ENCODE assay signal across 8 mouse cellular contexts in the genomic region with DNA sequence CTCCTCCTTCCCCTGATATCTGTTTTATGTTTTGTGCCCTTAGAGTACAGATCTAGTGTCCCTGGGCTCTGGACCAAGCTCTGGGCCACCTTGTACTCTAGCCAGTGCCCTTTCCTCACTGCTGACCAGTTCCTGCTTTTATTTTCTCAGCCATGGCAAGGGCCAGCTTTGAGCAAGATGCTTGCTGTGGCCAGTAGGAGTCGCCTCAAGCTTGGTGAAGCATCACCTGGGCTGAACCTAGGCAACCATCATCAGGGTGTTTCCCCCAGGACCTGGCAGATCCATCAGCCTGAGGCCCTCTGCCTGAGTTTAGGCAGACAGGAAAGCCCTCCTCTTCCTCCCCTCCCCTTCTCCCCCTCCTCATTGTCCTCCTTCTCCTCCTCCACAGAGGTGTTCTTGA. TPM values are rescaled to one million over a fixed set of nuclear protein-coding genes. Genes with fewer than 3 reads are reported as not detected.
DNase-seq lines count a peak whose midpoint lies in the region; ATAC-seq and TF ChIP-seq lines count a peak whose summit lies in the region.

No protein-coding gene starts in this region.

- peak; percentile 23 for DNase-seq in MEL (ENCODE audit: low read depth, low spot score)
- peak; percentile 46 for DNase-seq in retina, embryonic 14.5 days (ENCODE audit: low spot score)
- no peak for DNase-seq in urinary bladder, postnatal 4 days (ENCODE audit: low spot score in 2 of 2)

- H3K4me1 ChIP-seq in intestine, postnatal 0 days (replicated peaks; ENCODE audit: control insufficient read depth, insufficient read depth, low read length): no peaks in the 10 kb centered on the region
- no peaks in the 10 kb centered on the region; the same call in 1 of the 2 replicates for H3K4me1 ChIP-seq in intestine, embryonic 15.5 days (replicated peaks)
- no peaks in the 10 kb centered on the region for H3K4me1 ChIP-seq in MEL (ENCODE audit: control insufficient read depth in 1 of 2, insufficient read depth in 2 of 2, low read length in 2 of 2)
- H3K4me1 ChIP-seq in forebrain, embryonic 16.5 days (replicated peaks; ENCODE audit: control insufficient read depth, insufficient read depth, low read length): no peaks in the 10 kb centered on the region
- 0 out of 2 replicates have a peak, but pooled peaks cover 3% of the 10 kb centered on the region for H3K4me1 ChIP-seq in limb, embryonic 13.5 days

- no peaks in the 10 kb centered on the region for H3K9me3 ChIP-seq in intestine, postnatal 0 days (ENCODE audit: control insufficient read depth)
- no peaks in the 10 kb centered on the region for H3K9me3 ChIP-seq in intestine, embryonic 15.5 days
- no peaks in the 10 kb centered on the region for H3K9me3 ChIP-seq in MEL (replicated peaks; ENCODE audit: insufficient read depth, low read length)
- no peaks in the 10 kb centered on the region for H3K9me3 ChIP-seq in forebrain, embryonic 16.5 days (ENCODE audit: control insufficient read depth, low read length)
- no peaks in the 10 kb centered on the region for H3K9me3 ChIP-seq in limb, embryonic 13.5 days

- peaks cover 48% of the 10 kb centered on the region for H3K36me3 ChIP-seq in intestine, postnatal 0 days (ENCODE audit: control insufficient read depth, insufficient read depth)
- peaks cover 36% of the 10 kb centered on the region for H3K36me3 ChIP-seq in intestine, embryonic 15.5 days
- H3K36me3 ChIP-seq in C2C12 (ENCODE audit: control insufficient read depth, insufficient read depth) (peaks cover 86% of the 10 kb centered on the region), MEL (ENCODE audit: control insufficient read depth in 1 of 2, insufficient read depth in 2 of 2, low read length in 2 of 2) (no peaks in the 10 kb centered on the region; a peak in 1 of 4 replicates)
- H3K36me3 ChIP-seq in forebrain, embryonic 16.5 days (ENCODE audit: control insufficient read depth, insufficient read depth): peaks cover 40% of the 10 kb centered on the region
- H3K36me3 ChIP-seq in limb, embryonic 13.5 days: peaks cover 79% of the 10 kb centered on the region

- no peak for TF ChIP-seq POLR2A in MEL (IDR thresholded peaks at IDR 0.05; ENCODE audit: control insufficient read depth in 1 of 2, insufficient read depth in 1 of 2, low read depth in 1 of 2, low read length in 2 of 2, poor library complexity in 1 of 2)

- H3K27me3 ChIP-seq in intestine, postnatal 0 days (replicated peaks; ENCODE audit: control insufficient read depth, insufficient read depth, low read length): no peaks in the 10 kb centered on the region
- no peaks in the 10 kb centered on the region for H3K27me3 ChIP-seq in intestine, embryonic 15.5 days (replicated peaks)
- H3K27me3 ChIP-seq in C2C12 (ENCODE audit: control insufficient read depth, insufficient read depth, insufficient read length) (no peaks in the 10 kb centered on the region), MEL (ENCODE audit: control insufficient read depth in 1 of 2, insufficient read depth in 2 of 2, low read length in 2 of 2) (no peaks in the 10 kb centered on the region)
- H3K27me3 ChIP-seq in forebrain, embryonic 16.5 days (replicated peaks; ENCODE audit: control insufficient read depth, insufficient read depth, low read length): no peaks in the 10 kb centered on the region
- no peaks in the 10 kb centered on the region for H3K27me3 ChIP-seq in limb, embryonic 13.5 days

- WGBS in intestine, postnatal 0 days: 21% methylated on average over 1 of the region's 1 CpGs
- 21% methylated on average over 1 of the region's 1 CpGs for WGBS in intestine, embryonic 15.5 days
- 7% methylated on average over 1 of the region's 1 CpGs for WGBS in forebrain, embryonic 16.5 days
- WGBS in limb, embryonic 13.5 days: 26% methylated on average over 1 of the region's 1 CpGs

- H3K79me2 ChIP-seq in C2C12 (ENCODE audit: control insufficient read depth, insufficient read depth) (no peaks in the 10 kb centered on the region), MEL (ENCODE audit: control insufficient read depth, insufficient read depth, low read length, poor library complexity) (no peaks in the 10 kb centered on the region)

- peak; percentile 47 for ATAC-seq in intestine, postnatal 0 days
- ATAC-seq in intestine, embryonic 15.5 days: no peak
- peak; percentile 34; the same call in 1 of the 2 replicates for ATAC-seq in forebrain, embryonic 16.5 days
- ATAC-seq in limb, embryonic 13.5 days (ENCODE audit: low FRiP score, low read depth): no peak

- TF ChIP-seq RAD21 in MEL (IDR thresholded peaks at IDR 0.05; ENCODE audit: low read depth, low read length): peak; percentile 33

- no peak overlapping the region for H3K4me2 ChIP-seq in intestine, postnatal 0 days (replicated peaks; ENCODE audit: low read depth)
- no peak overlapping the region for H3K4me2 ChIP-seq in intestine, embryonic 15.5 days (replicated peaks)
- no peak overlapping the region for H3K4me2 ChIP-seq in forebrain, embryonic 16.5 days (ENCODE audit: low read length)
- H3K4me2 ChIP-seq in limb, embryonic 13.5 days (replicated peaks): no peak overlapping the region

- TF ChIP-seq CTCF in intestine, postnatal 0 days (IDR thresholded peaks at IDR 0.05; ENCODE audit: low read depth): peak; percentile 74
- peak; percentile 59 for TF ChIP-seq CTCF in C2C12 (IDR thresholded peaks at IDR 0.05; ENCODE audit: control insufficient read depth, insufficient read depth, insufficient read length)
- TF ChIP-seq CTCF in MEL (IDR thresholded peaks at IDR 0.05 in 2 of 3, conservative IDR thresholded peaks at IDR 0.05 in 1 of 3; ENCODE audit: control insufficient read depth in 1 of 3, insufficient read depth in 1 of 3, low read depth in 2 of 3, low read length in 3 of 3, poor library complexity in 1 of 3, severe bottlenecking in 1 of 3): peak in 2 of 3 experiments; percentile 43 to 47; a peak in 4 of 6 replicates

- H3K9ac ChIP-seq in intestine, postnatal 0 days (ENCODE audit: low read depth, low read length): no peak overlapping the region
- H3K9ac ChIP-seq in intestine, embryonic 15.5 days: no peak overlapping the region
- H3K9ac ChIP-seq in MEL (ENCODE audit: control insufficient read depth, low read depth, low read length, poor library complexity, severe bottlenecking): no peak overlapping the region
- H3K9ac ChIP-seq in forebrain, embryonic 16.5 days (replicated peaks; ENCODE audit: low read depth, low read length): no peak overlapping the region
- 0 out of 2 replicates have a peak overlapping the region, but pooled peaks have one; percentile 25 for H3K9ac ChIP-seq in limb, embryonic 13.5 days

- no peak for TF ChIP-seq EP300 in MEL (IDR thresholded peaks at IDR 0.05; ENCODE audit: low read depth in 1 of 2, low read length in 2 of 2)

- H3K27ac ChIP-seq in intestine, postnatal 0 days (ENCODE audit: low read depth, low read length): no peak overlapping the region
- no peak overlapping the region for H3K27ac ChIP-seq in intestine, embryonic 15.5 days
- H3K27ac ChIP-seq in MEL (ENCODE audit: control insufficient read depth, low read depth, low read length): no peak overlapping the region
- 0 out of 2 replicates have a peak overlapping the region, but pooled peaks have one; percentile 17 for H3K27ac ChIP-seq in forebrain, embryonic 16.5 days (ENCODE audit: low read length)
- H3K27ac ChIP-seq in limb, embryonic 13.5 days: no peak overlapping the region

- H3ac ChIP-seq in C2C12 (ENCODE audit: control insufficient read depth, insufficient read length, low read depth): no peak overlapping the region

- no peaks in the 10 kb centered on the region for H3K79me3 ChIP-seq in C2C12 (ENCODE audit: low read depth)

- H3K4me3 ChIP-seq in intestine, postnatal 0 days (ENCODE audit: low read depth, low read length): no peak overlapping the region
- no peak overlapping the region for H3K4me3 ChIP-seq in intestine, embryonic 15.5 days (replicated peaks)
- no peak overlapping the region for H3K4me3 ChIP-seq in C2C12 (ENCODE audit: insufficient read depth, poor library complexity, severe bottlenecking)
- no peak overlapping the region for H3K4me3 ChIP-seq in MEL (ENCODE audit: control insufficient read depth in 1 of 2, insufficient read depth in 1 of 2, low read depth in 2 of 2, low read length in 2 of 2)
- H3K4me3 ChIP-seq in forebrain, embryonic 16.5 days (replicated peaks; ENCODE audit: low read length): no peak overlapping the region
- H3K4me3 ChIP-seq in limb, embryonic 13.5 days: no peak overlapping the region

RNA-seq across cellular contexts. Expression of a gene that starts 18.9 kb away (rescaled TPM):
- polyA plus RNA-seq in intestine, postnatal 0 days (2015; fragmentation: Nextera tagmentation; extraction: Ambion mirVana): 1.1 and 1.2 TPM in 2 replicates
- 3.4 and 4.5 TPM in 2 replicates for polyA plus RNA-seq in intestine, embryonic 15.5 days (2015; fragmentation: Nextera tagmentation; extraction: Ambion mirVana)
- polyA plus RNA-seq in C2C12 (2012; fragmentation: generic; extraction: Trizol): 56.7 TPM
- total RNA-seq in MEL (2012; rRNA removed): 4.3 and 5.2 TPM in 2 replicates
- 10 to 100 TPM in 1 of 2 experiments, not detected in 1; 10.6 TPM for polyA plus RNA-seq in MEL (2012; ENCODE audit: insufficient read depth in 1 of 2, insufficient read length in 2 of 2, low read depth in 1 of 2, low replicate concordance in 2 of 2, missing spikeins in 1 of 2)
- 8.9 and 9.9 TPM in 2 replicates for polyA plus RNA-seq in forebrain, embryonic 16.5 days (2015; fragmentation: Nextera tagmentation; extraction: Ambion mirVana)
- polyA plus RNA-seq in limb, embryonic 13.5 days (2015; fragmentation: Nextera tagmentation; extraction: Ambion mirVana): 5.5 and 7.8 TPM in 2 replicates

RNA-seq across cellular contexts. Expression of a gene that starts 32.8 kb away (rescaled TPM):
- polyA plus RNA-seq in intestine, postnatal 0 days (2015; fragmentation: Nextera tagmentation; extraction: Ambion mirVana): 15.0 and 15.3 TPM in 2 replicates
- 27.4 and 29.9 TPM in 2 replicates for polyA plus RNA-seq in intestine, embryonic 15.5 days (2015; fragmentation: Nextera tagmentation; extraction: Ambion mirVana)
- polyA plus RNA-seq in C2C12 (2012; fragmentation: generic; extraction: Trizol): 62.5 TPM
- total RNA-seq in MEL (2012; rRNA removed): 41.9 and 50.3 TPM in 2 replicates
- polyA plus RNA-seq in MEL (2012; ENCODE audit: insufficient read depth in 1 of 2, insufficient read length in 2 of 2, low read depth in 1 of 2, low replicate concordance in 2 of 2, missing spikeins in 1 of 2): 10 to 100 TPM in 1 of 2 experiments, not detected in 1; 92.2 TPM
- 55.7 and 56.5 TPM in 2 replicates for polyA plus RNA-seq in forebrain, embryonic 16.5 days (2015; fragmentation: Nextera tagmentation; extraction: Ambion mirVana)
- polyA plus RNA-seq in limb, embryonic 13.5 days (2015; fragmentation: Nextera tagmentation; extraction: Ambion mirVana): 37.1 and 40.8 TPM in 2 replicates

RNA-seq across cellular contexts. Expression of a gene that starts 35.7 kb away (rescaled TPM):
- 9.4 and 9.7 TPM in 2 replicates for polyA plus RNA-seq in intestine, postnatal 0 days (2015; fragmentation: Nextera tagmentation; extraction: Ambion mirVana)
- 18.7 and 19.4 TPM in 2 replicates for polyA plus RNA-seq in intestine, embryonic 15.5 days (2015; fragmentation: Nextera tagmentation; extraction: Ambion mirVana)
- polyA plus RNA-seq in C2C12 (2012; fragmentation: generic; extraction: Trizol) (37.0 TPM), MEL (2012; ENCODE audit: insufficient read depth in 1 of 2, insufficient read length in 2 of 2, low read depth in 1 of 2, low replicate concordance in 2 of 2, missing spikeins in 1 of 2) (10 to 100 TPM in 1 of 2 experiments, not detected in 1; 46.5 TPM)
- total RNA-seq in MEL (2012; rRNA removed): 37.8 and 47.2 TPM in 2 replicates
- 24.5 and 25.2 TPM in 2 replicates for polyA plus RNA-seq in forebrain, embryonic 16.5 days (2015; fragmentation: Nextera tagmentation; extraction: Ambion mirVana)
- 24.8 and 26.7 TPM in 2 replicates for polyA plus RNA-seq in limb, embryonic 13.5 days (2015; fragmentation: Nextera tagmentation; extraction: Ambion mirVana)

RNA-seq across cellular contexts. Expression of a gene that starts 52.8 kb away (rescaled TPM):
- 207 and 211 TPM in 2 replicates for polyA plus RNA-seq in intestine, postnatal 0 days (2015; fragmentation: Nextera tagmentation; extraction: Ambion mirVana)
- 261 and 272 TPM in 2 replicates for polyA plus RNA-seq in intestine, embryonic 15.5 days (2015; fragmentation: Nextera tagmentation; extraction: Ambion mirVana)
- 171 TPM for polyA plus RNA-seq in C2C12 (2012; fragmentation: generic; extraction: Trizol)
- total RNA-seq in MEL (2012; rRNA removed): 161 and 174 TPM in 2 replicates
- polyA plus RNA-seq in MEL (2012; ENCODE audit: insufficient read depth in 1 of 2, insufficient read length in 2 of 2, low read depth in 1 of 2, low replicate concordance in 2 of 2, missing spikeins in 1 of 2): 100 to 1,000 TPM; 281 to 829 TPM
- 249 and 262 TPM in 2 replicates for polyA plus RNA-seq in forebrain, embryonic 16.5 days (2015; fragmentation: Nextera tagmentation; extraction: Ambion mirVana)
- polyA plus RNA-seq in limb, embryonic 13.5 days (2015; fragmentation: Nextera tagmentation; extraction: Ambion mirVana): 221 and 226 TPM in 2 replicates

RNA-seq across cellular contexts. Expression of a gene that starts 54.2 kb away (rescaled TPM):
- 19.5 and 20.1 TPM in 2 replicates for polyA plus RNA-seq in intestine, postnatal 0 days (2015; fragmentation: Nextera tagmentation; extraction: Ambion mirVana)
- polyA plus RNA-seq in intestine, embryonic 15.5 days (2015; fragmentation: Nextera tagmentation; extraction: Ambion mirVana): 42.6 and 44.5 TPM in 2 replicates
- 48.9 TPM for polyA plus RNA-seq in C2C12 (2012; fragmentation: generic; extraction: Trizol)
- total RNA-seq in MEL (2012; rRNA removed): 14.7 and 19.5 TPM in 2 replicates
- polyA plus RNA-seq in MEL (2012; ENCODE audit: insufficient read depth in 1 of 2, insufficient read length in 2 of 2, low read depth in 1 of 2, low replicate concordance in 2 of 2, missing spikeins in 1 of 2): 10 to 100 TPM in 1 of 2 experiments, not detected in 1; 30.0 TPM
- polyA plus RNA-seq in forebrain, embryonic 16.5 days (2015; fragmentation: Nextera tagmentation; extraction: Ambion mirVana): 87.9 and 89.5 TPM in 2 replicates
- 69.5 and 74.1 TPM in 2 replicates for polyA plus RNA-seq in limb, embryonic 13.5 days (2015; fragmentation: Nextera tagmentation; extraction: Ambion mirVana)

Comparison
In these comparisons a context has a peak if more than half of its experiments do, and no peak if none do; other contexts are left out.
1. ATAC-seq: peak in intestine, postnatal 0 days (single experiment) and forebrain, embryonic 16.5 days (single experiment); none in intestine, embryonic 15.5 days (single experiment) and limb, embryonic 13.5 days (single experiment).
2. DNase-seq: peak in MEL (single experiment) and retina, embryonic 14.5 days (single experiment); none in urinary bladder, postnatal 4 days (0 of 2).
3. Peak in every context shown above with its lines, with median percentiles within 50 percentile points of each other: CTCF ChIP-seq.